Mouse (Mus musculus) ZHBTc4 (cell line): ENCODE results near the gene Ngly1.

Experiments
- DNase-seq: peaks from one replicate; pipeline ENCODE4 v3.0.0-alpha.2; 2011; ENCODE audit warnings: low read depth, low spot score

Ngly1 gene

DNA sequence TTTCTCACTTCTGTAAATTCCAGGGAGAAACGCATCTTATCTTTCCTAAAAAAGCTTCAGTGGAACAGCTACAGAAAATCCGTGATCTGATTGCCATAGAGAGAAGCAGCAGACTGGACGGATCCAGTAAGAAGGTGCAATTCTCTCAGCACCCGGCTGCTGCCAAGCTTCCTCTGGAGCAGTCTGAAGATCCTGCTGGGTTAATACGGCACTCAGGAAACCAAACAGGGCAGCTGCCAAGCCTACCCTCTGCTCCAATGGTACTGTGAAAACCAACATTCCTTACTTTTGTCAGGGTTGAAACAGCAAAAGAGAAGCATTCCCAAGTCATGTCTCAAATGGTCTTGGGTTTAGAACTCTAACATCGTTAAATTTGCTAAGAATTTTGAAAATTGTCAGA is 11.5 kb downstream of the Ngly1 start:
- no peak for DNase-seq

DNA sequence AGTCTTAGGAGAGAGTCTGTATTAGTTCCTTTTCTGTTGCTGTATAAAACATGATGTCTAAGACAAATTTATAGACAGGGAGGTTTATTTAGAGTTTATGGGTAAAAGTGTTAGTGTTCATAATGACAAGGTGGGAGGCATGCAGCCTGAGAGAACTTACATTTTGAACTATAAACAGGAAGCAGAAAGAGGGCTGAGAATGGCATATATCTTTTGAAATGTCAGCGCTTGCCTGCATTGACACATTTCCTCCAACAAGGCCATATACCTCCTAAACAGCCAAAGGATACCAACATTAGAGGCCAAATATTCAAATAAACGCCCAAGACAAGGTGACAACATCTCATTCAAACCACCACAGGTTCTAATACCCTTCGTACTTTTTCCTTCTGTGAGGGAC is 12.8 kb downstream of the Ngly1 start:
- no peak for DNase-seq

DNA sequence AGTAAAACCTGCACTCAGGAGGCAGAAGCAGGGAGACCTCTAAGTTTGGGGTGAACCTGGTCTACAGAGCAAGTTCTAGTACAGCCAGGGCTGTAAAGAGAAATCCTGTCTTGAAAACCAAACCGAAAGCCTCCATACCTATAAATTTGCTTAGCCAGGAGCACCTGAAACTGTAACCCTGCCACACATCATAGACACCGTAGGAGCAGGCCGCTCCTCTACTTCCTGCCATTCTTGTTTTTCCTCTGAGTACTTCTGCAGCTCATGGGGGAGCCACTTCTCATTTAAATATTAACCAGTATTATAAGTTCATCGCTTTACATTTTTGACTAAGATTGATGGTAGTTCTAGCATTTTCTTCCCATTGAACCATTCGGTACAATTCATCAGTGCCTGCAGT is 17.9 kb downstream of the Ngly1 start:
- DNase-seq = no peak

DNA sequence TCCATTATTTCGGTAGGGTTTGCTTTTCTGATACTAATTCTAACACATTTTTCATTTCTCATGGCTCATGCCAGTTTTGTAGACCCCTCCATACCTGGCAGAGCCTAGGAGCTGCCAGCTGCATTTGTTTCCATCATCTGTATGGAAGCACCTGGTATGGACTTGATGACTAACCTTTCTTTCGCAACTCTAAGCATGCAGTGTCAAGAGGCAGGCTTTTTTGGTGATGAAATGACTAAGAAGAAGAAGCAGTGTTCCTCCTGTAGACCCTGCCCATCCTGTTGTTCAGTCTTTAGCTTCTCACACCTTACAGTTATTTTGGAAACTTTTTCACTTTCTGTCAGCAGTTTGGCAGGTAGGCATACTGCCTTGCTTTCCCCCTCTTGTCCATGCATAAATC is 20.7 kb downstream of the Ngly1 start:
- DNase-seq = no peak

DNA sequence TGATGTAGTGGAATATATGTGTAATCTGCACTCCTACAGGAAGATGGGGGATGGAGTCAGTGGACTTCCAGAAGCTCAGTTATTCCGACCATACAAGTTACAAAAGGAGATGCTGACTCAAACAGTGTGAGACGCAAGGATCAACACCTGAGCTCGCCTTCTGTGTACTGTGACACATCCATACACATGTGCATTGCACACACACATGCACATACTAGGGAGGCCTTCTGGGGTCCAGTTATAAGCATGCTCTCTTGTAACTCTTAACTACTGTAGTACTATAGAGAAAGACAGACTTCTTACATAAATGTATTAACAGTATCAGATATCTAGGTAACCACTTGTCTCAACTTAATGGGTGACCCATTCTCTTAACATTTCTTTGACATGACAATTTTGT is 24.6 kb downstream of the Ngly1 start:
- DNase-seq = no peak

DNA sequence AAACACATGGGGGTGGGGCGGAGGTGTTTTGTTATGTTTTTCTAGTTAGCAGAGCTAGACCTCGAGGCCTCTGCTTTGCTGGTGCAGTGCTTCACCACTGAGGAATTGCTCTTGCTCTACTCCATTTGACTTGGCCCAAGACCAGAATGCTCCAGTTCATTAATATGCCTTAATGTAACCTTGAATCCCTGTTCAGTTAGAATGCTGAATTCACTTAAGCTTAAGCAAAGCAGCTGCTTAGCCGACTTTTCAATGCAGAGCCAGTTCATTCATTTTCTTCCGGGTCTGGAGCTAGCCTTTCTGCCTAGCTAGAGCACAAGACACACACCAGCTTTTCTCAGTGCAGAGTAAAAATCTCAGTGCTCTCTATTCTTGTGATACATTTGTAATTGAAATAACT is 30.1 kb downstream of the Ngly1 start:
- DNase-seq = no peak

DNA sequence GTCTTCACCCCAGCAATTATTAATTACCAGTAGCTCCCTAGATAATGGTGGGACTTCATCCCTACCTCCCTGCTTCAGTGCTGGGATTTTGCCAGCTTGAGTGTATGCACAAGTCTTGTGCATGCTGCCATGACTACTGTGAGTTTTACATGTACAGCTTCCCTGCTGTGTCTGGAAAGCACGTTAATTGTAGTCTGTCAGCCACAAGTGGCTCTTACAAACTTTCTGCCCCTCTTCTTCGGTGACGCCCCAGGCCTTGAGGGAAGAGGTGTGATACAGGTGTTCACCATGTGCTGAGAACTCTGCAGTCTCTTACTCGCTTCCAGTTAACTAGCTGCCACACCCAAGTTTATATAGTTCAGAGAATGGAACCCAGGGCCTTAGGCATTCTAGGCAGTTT is 34.9 kb downstream of the Ngly1 start:
- DNase-seq = peak; percentile 62

DNA sequence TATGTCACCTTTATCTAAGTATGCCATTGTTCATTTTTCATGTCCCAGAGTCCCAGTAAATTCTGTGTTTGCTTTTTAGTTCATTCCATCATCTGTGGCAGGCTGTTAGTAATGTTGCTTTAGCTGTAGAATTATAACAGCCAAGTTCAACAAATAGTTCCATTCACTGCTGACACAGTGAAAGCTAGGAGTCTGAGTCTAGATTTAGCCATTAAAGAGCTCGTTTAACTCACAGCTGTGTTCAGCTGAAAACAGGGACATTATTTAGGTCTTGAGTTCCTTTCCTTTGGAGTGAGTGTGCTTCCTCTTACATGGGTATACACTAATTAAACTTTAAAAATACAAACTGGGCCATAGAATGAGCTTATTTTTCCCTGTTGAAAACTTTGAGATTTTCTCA is 43.3 kb downstream of the Ngly1 start:
- no peak for DNase-seq

DNA sequence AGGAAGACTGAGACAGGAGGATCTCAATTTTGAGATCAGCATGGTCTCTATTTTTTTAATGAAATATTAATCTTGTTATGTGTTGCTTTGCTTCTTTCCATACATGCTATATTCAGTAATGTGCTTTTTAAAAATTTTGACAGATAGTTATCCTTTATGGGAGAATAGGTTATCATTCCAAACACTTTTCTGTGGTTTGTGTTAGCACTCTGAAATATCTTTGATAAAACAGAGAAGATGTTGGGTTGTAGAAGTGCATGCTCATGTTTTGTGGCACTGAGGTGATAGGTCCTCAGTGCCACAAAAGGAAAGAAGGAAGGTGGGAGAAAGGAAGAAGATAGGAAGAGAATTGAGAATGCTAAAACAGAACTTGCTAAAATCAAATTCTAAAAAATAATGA is 43.9 kb downstream of the Ngly1 start:
- DNase-seq = no peak

DNA sequence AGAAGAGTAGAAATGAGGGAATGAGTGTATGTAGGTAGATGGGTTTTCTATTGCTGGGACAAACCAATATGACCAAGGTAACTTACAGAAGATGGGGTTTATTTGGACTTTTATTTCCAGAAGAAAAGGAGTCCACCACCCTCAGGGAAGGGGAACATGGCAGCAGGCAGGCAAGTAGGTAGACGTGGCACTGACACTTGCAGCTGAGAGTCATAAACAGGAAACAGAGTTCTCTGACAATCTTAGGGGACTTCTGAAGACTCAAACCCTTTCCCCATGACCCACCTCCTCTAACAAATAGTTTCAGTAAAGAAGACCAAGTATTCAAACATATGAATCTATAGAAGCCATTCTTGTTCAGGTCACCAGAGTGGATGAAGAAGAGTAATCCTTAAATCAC is 44.8 kb downstream of the Ngly1 start:
- no peak for DNase-seq

DNA sequence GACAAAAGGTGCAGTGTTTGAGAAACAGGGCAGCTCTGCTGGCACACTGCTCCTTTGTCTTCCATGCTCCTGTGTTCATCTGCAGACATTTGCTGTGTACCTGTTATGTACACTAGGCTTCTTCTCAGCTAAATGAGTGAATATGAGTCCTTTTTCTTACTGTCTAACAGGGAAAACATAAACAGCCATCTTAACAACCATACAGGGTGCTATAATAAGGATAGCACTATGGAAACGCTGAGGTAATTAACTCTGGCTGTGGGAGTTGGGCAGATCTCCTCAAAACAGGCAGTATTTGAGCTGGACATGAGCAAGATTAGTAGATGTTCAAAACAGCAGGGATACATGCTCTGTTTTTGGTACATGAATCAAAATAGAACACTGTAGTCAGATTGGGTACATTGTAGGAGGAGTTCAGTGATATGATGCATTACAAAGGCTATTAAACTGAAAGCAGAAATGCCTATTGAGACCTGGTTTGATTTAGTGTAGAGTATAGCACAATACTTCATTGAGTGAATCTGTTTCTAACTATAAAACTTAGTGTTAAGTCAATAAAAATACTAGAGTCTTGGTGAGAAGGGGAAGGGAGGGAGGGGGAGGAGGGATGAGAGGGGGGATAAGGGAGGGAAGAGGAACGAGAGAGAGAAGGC is 47.9 kb downstream of the Ngly1 start:
- no peak for DNase-seq

DNA sequence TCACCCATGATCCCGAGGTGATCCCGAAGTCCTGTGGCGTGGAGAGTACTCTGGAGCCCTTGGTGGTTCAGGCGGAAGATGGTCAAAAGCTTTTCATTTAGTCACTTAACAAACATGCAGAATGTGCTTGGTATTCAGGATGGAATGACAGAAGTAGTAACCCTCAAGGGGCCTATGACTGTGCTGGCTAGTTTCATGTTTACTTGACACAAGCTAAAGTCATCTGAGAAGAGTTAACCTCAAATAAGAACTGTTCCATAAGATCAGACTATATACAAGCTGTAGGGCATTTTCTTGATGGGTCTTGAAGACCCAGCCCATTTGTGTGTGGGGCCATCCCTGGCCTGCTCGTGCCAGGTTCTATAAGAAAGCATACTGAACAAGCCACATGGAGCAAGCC is 52.7 kb downstream of the Ngly1 start:
- DNase-seq = no peak

DNA sequence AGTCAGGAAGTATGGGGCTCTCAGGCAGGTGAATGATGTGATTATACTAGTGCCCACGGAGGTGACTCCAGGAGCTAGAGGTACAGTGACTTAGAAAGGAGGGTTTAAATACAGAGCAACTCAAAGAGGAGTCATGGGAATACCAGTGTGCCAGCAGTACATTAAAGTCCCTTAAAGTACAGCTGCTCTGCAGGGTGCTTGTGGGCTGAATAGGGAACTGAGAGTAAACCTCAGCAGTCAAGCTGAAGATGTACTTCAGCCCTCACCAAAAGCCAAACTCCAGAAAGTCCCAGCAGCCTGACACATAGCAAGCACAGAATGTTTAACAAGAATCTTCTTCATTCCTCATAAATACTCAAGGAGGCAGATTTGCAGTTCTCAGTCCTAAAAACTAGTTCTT is 53.6 kb downstream of the Ngly1 start:
- no peak for DNase-seq

DNA sequence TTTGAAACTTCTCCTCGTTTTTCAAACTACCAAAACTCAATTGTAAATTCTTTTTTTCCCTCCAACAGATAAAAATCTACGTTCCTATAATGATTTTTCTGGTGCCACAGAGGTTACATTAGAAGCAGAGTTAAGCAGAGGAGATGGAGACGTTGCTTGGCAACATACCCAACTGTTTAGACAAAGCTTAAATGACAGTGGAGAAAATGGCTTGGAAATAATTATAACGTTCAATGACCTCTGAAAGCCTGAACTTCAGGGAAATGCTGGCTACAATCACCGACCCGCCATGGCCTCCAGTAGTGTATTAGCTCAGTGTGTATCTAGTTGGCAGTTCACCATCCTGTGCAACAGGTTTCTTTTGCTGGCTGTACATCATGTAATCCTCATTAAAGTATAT is 61.7 kb downstream of the Ngly1 start:
- DNase-seq = no peak

DNA sequence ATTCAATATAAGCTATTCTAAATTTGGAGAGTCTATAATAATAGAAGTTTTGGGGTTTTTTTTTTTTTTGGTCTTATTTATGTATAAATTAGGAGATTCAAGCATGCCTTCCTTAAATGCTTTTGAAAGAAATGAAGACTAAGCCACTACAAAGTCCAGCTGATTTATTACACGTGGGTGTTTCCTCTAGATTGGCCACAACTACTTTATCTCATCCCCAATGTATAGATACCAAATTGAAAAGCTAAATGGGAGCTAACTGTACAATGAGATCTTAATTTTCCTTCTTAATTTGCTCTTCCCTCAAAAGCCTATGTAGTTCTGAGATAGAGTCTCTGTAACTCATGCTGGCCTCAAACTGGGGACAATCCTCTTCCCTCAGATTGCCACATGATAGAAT is 63.5 kb downstream of the Ngly1 start:
- no peak for DNase-seq

DNA sequence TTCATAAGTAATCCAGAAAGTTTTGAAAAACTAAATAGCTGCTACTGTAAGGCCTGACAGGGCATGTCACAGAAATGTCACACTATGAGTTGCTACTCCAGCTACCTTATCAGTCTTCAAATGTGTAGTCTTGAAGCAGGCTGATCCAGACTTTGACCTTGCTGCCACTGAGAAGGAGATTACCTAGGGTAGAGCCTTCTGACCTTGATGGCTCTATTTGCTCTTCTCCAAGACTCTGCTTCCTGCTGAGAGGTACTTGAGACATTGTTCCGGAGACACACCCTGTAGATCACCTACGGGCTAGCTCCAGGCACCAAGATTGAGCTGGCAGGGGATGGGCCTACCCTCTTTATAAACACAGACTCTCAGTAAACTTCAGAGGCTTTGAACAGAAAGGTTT is 64.0 kb downstream of the Ngly1 start:
- DNase-seq = peak; percentile 96

DNA sequence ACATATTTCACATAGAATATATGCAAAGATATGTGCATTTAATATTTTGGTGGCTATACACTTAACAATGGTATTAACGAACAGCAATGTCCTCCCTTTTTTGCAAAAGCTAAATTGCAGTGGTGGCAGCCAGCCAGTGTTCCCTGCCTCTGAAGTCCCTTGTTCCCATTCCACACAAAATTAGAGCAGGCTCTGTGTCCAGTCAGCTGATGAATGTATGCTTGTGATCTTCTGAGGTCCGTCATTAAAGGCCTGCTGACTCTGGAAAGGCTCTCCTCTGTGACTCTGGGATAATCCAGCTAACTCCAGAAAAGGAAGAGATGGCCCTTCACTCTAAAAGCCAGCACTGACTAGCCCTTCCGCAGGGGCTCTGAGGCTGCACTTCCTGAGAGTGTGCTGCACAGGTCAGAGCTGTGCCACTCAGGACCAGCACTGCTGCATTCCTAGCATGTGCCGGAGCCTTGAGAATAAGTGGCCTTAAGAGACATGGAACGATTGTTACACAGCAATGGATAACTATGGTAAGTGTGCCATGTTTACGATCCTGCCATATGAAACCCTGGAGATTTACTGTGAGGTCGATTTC is 64.9 kb downstream of the Ngly1 start:
- DNase-seq = peak; percentile 26

DNA sequence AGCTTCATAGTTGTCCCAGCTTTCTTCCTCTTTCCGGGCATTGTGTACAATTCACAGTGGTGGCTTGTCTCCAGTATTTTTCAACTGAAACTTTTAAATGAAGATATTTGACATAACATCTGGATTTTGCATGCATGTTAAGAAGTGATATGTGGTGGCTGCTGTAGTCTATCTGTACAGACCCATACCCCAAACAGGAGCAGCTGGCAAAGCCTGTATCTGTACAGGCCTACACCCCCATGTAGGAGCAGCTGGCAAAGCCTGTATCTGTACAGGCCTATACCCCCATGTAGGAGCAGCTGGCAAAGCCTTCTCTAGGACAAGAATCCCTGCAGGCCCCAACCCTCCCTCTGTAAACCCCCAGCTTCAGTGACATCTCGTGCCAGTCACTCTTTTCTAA is 65.8 kb downstream of the Ngly1 start:
- no peak for DNase-seq

DNA sequence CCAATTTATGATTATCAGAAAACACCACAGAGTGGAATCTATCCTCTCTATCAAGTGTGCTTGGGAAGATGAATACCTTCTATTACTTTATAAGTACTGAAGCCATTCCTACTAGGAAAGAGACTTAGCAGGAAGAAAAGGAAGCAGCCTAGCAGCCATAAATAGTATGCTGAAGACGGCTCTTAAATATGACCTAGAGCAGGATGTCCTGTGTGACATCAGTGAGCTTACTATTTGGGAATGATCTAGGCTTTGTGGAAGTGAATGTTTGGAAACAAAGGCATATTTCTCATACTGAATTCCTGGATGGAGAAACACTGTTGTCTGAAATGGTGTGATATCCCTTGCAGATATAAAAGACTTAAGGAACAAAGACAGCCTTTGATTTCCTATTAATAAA is 67.6 kb downstream of the Ngly1 start:
- no peak for DNase-seq

DNA sequence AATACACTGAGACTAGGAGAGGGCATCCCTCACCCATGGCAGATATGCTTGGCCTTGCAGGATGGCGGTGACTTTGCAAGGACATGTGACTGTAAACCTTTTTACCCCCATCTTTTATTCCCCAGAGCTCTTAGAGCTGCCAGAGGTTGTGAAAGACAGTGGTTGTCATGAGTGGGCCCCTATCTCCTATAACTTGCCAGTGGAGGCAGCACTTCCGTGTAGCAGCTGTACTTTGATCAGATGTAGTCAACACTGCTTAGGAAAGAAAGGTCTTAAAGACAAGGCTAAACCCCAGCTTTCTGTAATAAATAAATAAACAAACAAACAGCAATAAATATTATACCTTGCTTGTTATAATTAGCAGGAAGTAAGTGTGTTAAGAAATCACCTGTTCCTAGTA is 70.7 kb downstream of the Ngly1 start:
- no peak for DNase-seq

DNA sequence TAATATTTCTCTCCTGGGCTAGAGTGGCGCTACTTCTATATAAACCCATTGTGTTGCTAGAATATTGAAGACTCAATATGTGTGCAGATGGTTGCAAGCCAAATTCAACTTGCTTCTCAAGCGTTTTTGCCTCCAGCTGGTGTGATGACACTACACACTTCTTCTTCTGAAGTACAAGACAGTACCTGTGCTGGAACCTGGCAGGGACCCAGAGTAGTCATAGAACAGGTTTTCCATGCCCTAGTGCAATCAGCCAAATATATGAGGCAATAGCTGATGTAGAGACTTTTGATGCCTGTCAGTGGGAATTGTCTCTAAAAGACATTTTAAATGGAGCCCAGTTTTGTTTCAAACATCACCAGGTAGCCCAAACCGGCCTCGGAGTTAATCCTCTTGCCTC is 75.3 kb downstream of the Ngly1 start:
- no peak for DNase-seq

DNA sequence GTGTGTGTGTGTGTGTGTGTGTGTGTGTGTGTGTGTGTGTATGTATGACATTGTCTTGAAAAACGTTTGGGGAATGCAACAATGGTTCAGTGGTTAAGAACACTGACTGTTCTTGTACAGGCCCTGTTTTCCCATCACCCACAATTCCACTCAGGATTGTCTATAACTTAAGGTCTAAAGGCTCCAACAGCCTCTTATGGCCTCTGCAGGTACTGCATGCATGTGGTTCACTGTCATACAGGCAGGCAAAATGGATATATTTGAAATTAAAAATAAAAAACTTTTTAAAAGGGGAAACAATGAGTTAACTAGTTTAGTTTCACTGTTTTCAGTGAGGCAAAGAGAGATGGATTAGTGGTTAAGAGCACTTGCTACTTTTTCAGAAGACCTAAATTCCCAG is 76.1 kb downstream of the Ngly1 start:
- no peak for DNase-seq

DNA sequence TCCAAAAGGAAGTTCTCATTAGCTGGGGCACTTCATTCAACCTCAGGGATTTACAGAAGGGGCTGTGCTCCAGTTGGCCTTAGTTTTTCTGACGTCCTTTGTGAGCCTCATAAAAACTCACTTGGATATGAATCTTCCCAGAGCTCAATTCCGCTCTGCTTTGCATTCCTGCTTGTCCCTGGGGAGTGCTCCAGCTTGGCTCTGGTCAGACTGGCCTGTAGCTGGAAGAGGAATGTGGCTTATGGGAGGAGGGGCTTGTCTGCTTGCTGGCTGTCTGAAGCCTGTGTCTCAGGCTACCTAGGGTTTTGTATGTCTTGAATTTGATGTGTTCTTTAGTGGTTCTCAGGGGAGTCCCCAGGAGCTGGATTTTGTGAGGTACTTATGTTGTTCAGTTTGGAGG is 79.5 kb downstream of the Ngly1 start:
- peak; percentile 21 for DNase-seq

DNA sequence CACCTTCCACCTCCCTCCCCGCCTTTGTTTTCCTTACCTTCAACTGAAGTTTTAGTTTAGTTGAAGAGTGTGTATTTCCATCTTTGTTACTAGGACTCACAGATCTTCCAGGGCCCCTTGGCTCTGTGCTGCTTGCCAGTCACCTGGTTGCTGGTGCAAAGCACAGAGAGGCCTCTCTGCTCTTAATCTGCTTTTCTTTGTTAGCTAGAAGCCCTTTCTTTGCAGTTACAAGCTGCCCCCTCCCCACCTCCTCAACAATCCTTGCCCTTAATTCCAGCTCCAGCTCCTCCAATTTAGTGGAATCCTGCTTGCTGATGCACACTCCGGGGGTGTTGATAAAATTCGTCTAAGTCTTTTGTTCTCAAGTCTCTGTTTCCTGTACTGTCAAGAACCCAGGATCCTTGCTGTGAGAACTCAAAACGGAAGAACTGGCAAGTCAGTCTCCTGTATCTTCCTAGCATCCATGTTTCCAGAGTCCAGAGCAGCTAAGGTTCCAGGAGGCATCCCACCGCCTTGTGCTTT is 79.9 kb downstream of the Ngly1 start:
- DNase-seq = peak; percentile 70
